Mouse (Mus musculus): ENCODE measurements around the gene Lrp3. TPM values are rescaled to one million over a fixed set of nuclear protein-coding genes. Genes with fewer than 3 reads are reported as not detected.
A peak's percentile ranks its signal among the peaks of the same experiment; 100 is the strongest.

The Lrp3 gene
- polyA plus RNA-seq, 1 experiment from 2014 or later: 21.4 TPM

DNA sequence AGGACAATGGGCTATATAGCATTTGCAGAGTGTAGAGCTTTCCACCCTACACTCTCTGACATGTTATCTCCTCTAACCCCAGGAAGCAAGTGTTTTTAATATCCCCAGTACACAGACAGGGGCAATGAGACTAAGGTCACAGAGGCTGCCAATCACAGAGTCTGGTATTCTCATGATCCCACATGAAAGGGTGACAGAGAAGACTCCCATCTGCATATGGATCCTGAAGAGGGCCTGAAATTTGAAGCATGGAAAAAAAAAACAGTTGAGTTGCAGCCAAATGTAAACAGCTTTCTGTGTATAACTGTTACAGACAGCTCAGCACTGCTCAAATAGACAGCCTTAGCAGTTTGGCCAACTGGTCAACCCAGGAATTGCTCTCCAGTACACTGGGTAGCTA is 15.5 kb downstream of the Lrp3 start:
- no peak overlapping the region for H3K9ac ChIP-seq (ENCODE audit: low read length)
- H3K4me3 ChIP-seq (ENCODE audit: low read depth, low read length): no peak overlapping the region
- no peaks in the 10 kb centered on the region for H3K9me3 ChIP-seq (replicated peaks; ENCODE audit: control insufficient read depth, low read length)
- no peaks in the 10 kb centered on the region for H3K27me3 ChIP-seq (replicated peaks; ENCODE audit: control insufficient read depth, insufficient read depth, low read length)
- H3K36me3 ChIP-seq (ENCODE audit: control insufficient read depth, insufficient read depth, low read length): peaks cover 56% of the 10 kb centered on the region
- DNase-seq (ENCODE audit: low spot score): no peak
- H3K4me2 ChIP-seq (ENCODE audit: low read length): no peak overlapping the region
- no peaks in the 10 kb centered on the region for H3K4me1 ChIP-seq (ENCODE audit: control insufficient read depth, insufficient read depth, low read length)
- no peak for ATAC-seq
- H3K27ac ChIP-seq (ENCODE audit: low read depth, low read length): no peak overlapping the region

DNA sequence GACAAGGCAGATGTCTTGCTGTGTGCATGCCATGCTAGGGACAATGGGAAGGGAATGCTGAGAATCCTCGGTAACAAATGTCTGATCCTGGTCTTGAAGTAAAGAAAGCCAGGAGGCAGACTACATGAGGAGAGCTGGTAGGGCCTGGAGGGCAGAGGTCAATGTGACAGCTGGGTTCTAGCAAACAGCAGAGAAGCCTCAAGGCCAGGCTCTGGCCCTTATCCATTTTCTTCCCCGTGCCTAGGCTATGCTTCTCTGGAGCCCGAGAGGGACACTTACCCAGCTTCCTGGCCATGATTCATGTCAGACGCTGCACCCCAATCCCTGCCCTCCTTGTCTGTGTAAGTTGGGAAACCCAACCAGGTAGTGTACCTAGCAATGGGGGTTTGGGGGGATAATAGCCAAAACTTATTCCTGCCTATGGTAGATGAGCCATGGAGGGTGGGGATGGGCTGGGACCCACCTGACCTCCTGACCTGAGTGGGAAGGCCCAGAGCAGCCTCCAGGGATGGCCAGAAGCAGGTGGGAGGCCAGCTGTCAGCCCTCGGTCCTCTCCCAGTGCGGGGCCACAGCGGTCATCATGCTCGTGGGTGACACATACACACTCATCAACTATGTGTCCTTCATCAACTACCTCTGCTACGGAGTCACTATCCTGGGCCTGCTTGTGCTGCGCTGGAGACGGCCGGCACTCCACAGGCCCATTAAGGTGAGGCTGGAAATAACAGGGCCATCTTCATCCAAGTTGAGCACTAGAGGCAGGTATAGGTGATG is 16.1 kb downstream of the Lrp3 start:
- no peaks in the 10 kb centered on the region for H3K9me3 ChIP-seq (replicated peaks; ENCODE audit: control insufficient read depth, low read length)
- no peak overlapping the region for H3K9ac ChIP-seq (ENCODE audit: low read length)
- no peak overlapping the region for H3K4me3 ChIP-seq (ENCODE audit: low read depth, low read length)
- H3K36me3 ChIP-seq (ENCODE audit: control insufficient read depth, insufficient read depth, low read length): peaks cover 50% of the 10 kb centered on the region
- 0 out of 2 replicates have a peak, but pooled peaks have one; percentile 8 for ATAC-seq
- H3K27ac ChIP-seq (ENCODE audit: low read depth, low read length): no peak overlapping the region
- no peaks in the 10 kb centered on the region for H3K4me1 ChIP-seq (ENCODE audit: control insufficient read depth, insufficient read depth, low read length)
- H3K27me3 ChIP-seq (replicated peaks; ENCODE audit: control insufficient read depth, insufficient read depth, low read length): no peaks in the 10 kb centered on the region
- WGBS: 97% methylated on average over 12 of the region's 12 CpGs
- H3K4me2 ChIP-seq (ENCODE audit: low read length): no peak overlapping the region
- no peak for DNase-seq (ENCODE audit: low spot score)

DNA sequence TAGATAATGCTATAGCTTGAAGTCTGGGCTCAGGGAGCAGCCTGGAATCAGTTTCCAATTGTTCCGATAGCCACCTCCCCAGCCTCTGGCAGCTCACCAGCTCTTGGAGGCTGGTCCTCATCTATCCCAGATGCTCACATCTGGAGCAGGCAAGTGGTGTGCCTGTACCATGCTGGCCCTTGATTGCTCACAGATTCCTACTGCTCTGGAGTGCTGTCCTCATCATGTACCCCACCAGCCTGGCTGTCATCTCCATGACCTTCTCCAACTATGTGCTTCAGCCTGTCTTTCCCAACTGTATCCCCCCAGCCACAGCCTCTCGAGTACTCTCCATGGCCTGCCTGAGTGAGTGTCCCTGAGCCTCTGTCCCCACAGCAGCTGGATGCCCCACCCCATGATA is 18.3 kb downstream of the Lrp3 start:
- no peak for ATAC-seq

DNA sequence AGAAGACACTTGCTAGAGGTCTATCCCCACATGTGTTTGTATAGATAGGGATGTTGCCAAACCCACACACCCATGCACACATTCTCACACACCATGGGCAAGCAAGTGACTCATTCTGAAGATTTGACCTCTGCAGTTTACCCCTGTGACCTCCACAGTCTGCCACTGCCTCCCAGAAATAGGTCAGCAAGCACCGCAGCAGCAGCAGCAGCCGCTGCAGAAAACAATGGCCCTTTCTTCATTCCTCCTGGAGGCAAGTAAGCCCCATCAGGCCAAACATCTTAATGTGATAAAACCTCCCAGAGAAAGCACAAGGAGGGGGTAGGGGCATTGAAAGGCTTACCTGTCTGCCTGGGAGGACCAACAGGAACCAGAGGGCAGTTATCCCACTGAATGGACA is 24.0 kb downstream of the Lrp3 start:
- Histone ChIP-seq H3K9ac (ENCODE audit: low read length) (no peak overlapping the region), H3K9me3 (replicated peaks; ENCODE audit: control insufficient read depth, low read length) (no peaks in the 10 kb centered on the region), H3K36me3 (ENCODE audit: control insufficient read depth, insufficient read depth, low read length) (no peaks in the 10 kb centered on the region), H3K4me3 (ENCODE audit: low read depth, low read length) (no peak overlapping the region), H3K27ac (ENCODE audit: low read depth, low read length) (no peak overlapping the region), H3K4me1 (ENCODE audit: control insufficient read depth, insufficient read depth, low read length) (peaks cover 1% of the 10 kb centered on the region), H3K27me3 (replicated peaks; ENCODE audit: control insufficient read depth, insufficient read depth, low read length) (peaks cover 15% of the 10 kb centered on the region), H3K4me2 (ENCODE audit: low read length) (no peak overlapping the region)
- 3% methylated on average over 2 of the region's 2 CpGs for WGBS
- DNase-seq (ENCODE audit: low spot score) (no peak), ATAC-seq (no peak)

More for the DNA sequence above, 18.3 kb downstream of the Lrp3 start:
- H3K27ac ChIP-seq (ENCODE audit: low read depth, low read length): no peak overlapping the region
- no peak overlapping the region for H3K9ac ChIP-seq (ENCODE audit: low read length)
- no peaks in the 10 kb centered on the region for H3K4me1 ChIP-seq (ENCODE audit: control insufficient read depth, insufficient read depth, low read length)
- peaks cover 29% of the 10 kb centered on the region for H3K36me3 ChIP-seq (ENCODE audit: control insufficient read depth, insufficient read depth, low read length)
- H3K27me3 ChIP-seq (replicated peaks; ENCODE audit: control insufficient read depth, insufficient read depth, low read length): no peaks in the 10 kb centered on the region
- H3K4me2 ChIP-seq (ENCODE audit: low read length): no peak overlapping the region
- 90% methylated on average over 2 of the region's 2 CpGs for WGBS
- no peaks in the 10 kb centered on the region for H3K9me3 ChIP-seq (replicated peaks; ENCODE audit: control insufficient read depth, low read length)
- DNase-seq (ENCODE audit: low spot score): no peak
- no peak overlapping the region for H3K4me3 ChIP-seq (ENCODE audit: low read depth, low read length)

DNA sequence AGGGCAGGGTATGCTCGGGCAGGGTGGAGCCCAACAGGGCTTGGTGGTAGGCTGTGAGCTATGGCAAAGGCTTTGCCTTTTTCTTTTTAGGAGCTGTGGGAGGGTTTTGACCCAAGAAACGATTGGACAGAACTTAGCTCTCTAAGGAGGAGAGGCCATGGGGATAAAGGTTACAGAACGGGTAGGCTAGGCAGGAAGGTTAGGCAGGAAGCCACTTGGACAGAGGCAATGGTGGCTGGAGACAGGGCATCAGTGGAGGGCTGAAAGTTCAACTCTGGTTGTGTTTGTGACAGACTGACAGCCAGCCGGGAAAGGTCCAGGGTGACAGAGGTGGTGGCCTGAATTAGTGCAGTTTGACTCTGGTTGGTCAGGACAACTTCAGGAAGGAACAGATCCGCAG is 25.6 kb downstream of the Lrp3 start:
- Histone ChIP-seq H3K9ac (ENCODE audit: low read length) (no peak overlapping the region), H3K9me3 (replicated peaks; ENCODE audit: control insufficient read depth, low read length) (no peaks in the 10 kb centered on the region), H3K36me3 (ENCODE audit: control insufficient read depth, insufficient read depth, low read length) (no peaks in the 10 kb centered on the region), H3K27ac (ENCODE audit: low read depth, low read length) (no peak overlapping the region), H3K4me1 (ENCODE audit: control insufficient read depth, insufficient read depth, low read length) (peaks cover 10% of the 10 kb centered on the region), H3K4me2 (ENCODE audit: low read length) (no peak overlapping the region), H3K27me3 (replicated peaks; ENCODE audit: control insufficient read depth, insufficient read depth, low read length) (peaks cover 29% of the 10 kb centered on the region), H3K4me3 (ENCODE audit: low read depth, low read length) (no peak overlapping the region)
- 70% methylated on average over 5 of the region's 5 CpGs for WGBS
- DNase-seq (ENCODE audit: low spot score) (no peak), ATAC-seq (no peak)

DNA sequence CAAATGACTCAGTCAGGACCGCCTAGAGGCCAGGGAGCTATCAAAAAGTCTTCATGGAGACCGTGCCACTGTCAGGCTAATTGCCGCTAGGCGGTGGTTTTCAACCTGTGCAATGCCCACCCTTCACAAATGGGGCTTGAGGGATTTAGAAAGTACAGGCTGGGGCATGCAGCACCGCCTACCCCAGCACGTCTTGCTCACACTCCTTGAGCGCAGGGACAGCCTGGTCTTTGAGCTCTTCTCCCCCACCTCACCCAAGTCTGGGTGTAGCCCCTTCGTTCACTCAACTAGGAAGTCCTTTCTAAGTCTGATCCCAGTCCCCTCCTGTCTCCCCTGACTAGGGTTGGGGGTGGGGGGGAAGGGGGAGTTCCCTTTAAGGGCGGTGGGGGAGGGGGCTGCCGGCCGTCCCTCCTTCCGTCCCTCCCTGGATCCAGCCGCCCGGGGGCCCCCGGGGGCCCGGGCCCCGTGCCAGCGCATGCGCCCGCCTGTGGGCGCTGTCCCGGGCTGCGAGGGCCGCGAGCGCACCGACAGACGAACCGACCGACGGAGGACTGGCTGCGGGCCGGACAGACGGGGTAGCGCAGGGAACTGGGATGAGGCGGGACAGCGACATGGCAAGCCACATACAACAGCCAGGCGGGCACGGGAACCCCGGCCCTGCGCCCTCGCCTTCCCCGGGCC is 29.3 kb downstream of the Lrp3 start, which contains the start of gene Slc7a10:
TSS of gene Slc7a10 (plus strand) at position 497 of the 681 bp plus-strand sequence.
- DNase-seq (ENCODE audit: low spot score): peak; percentile 30

DNA sequence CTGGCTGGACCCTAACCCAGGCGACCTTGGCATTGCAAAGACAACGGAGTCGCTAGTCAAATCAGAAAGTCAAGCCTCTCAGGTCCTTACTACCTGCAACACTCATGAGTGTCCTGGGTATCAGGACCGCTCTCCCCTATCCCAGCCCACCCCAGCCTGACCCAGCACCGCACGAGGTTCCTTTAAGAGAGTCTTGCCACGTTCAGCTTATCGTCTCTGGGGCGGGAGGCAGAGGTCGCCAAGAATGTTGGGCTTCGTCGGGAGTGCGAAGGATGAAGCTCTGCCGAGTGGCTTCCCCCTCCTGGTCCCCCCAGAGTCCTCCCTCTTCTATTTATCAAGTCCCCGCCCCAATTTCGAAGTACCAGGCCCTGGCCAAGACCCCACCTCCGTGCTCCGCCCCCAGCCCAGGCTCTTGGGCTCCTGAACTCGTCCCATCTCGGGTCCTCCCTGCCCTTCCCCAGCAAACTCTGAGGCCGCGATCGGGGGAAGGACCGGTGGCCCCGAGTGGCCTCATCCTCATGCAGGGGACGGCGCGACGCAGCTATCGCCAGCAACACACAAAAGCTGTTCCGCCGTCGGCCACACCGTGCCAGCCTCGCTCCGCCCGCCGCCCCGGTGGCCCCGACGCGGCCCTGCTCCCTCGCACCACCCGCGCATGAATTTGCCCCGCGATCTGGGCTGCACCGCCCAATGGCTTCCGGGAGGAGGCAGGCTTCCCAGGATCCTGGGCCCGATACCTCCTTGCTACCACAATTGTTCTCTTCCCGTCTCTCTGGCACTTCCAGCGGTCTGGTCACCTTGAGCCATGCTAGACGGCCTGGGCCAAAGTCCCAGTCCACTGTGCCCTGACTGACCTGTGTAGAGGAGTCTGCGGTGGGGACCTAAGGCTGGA is 30.2 kb downstream of the Lrp3 start:
- Histone ChIP-seq H3K27me3 (replicated peaks; ENCODE audit: control insufficient read depth, insufficient read depth, low read length) (peaks cover 35% of the 10 kb centered on the region), H3K27ac (ENCODE audit: low read depth, low read length) (no peak overlapping the region), H3K4me1 (ENCODE audit: control insufficient read depth, insufficient read depth, low read length) (peaks cover 10% of the 10 kb centered on the region), H3K9ac (ENCODE audit: low read length) (peak overlapping the region; percentile 43; the same call in 1 of the 2 replicates), H3K4me3 (ENCODE audit: low read depth, low read length) (peak overlapping the region; percentile 32), H3K4me2 (ENCODE audit: low read length) (peak overlapping the region; percentile 60), H3K36me3 (ENCODE audit: control insufficient read depth, insufficient read depth, low read length) (no peaks in the 10 kb centered on the region), H3K9me3 (replicated peaks; ENCODE audit: control insufficient read depth, low read length) (0 out of 2 replicates have a peak, but pooled peaks cover 3% of the 10 kb centered on the region)
- peak; percentile 70 for ATAC-seq
- DNase-seq (ENCODE audit: low spot score): peak; percentile 51
- WGBS: 2% methylated on average over 53 of the region's 54 CpGs

More for the DNA sequence above, 29.3 kb downstream of the Lrp3 start, which contains the start of gene Slc7a10:
- ATAC-seq: peak; percentile 38
- H3K4me3 ChIP-seq (ENCODE audit: low read depth, low read length): peak within 1 kb of the TSS; percentile 32
- H3K27me3 ChIP-seq (replicated peaks; ENCODE audit: control insufficient read depth, insufficient read depth, low read length): peaks cover 35% of the 10 kb centered on the region
- 0 out of 2 replicates have a peak, but pooled peaks cover 3% of the 10 kb centered on the region for H3K9me3 ChIP-seq (replicated peaks; ENCODE audit: control insufficient read depth, low read length)
- H3K9ac ChIP-seq (ENCODE audit: low read length): peak within 1 kb of the TSS; percentile 50
- WGBS: under 1% methylated on average over 36 of the region's 43 CpGs
- H3K27ac ChIP-seq (ENCODE audit: low read depth, low read length): no peak within 1 kb of the TSS
- no peaks in the 10 kb centered on the region for H3K36me3 ChIP-seq (ENCODE audit: control insufficient read depth, insufficient read depth, low read length)
- peaks cover 10% of the 10 kb centered on the region for H3K4me1 ChIP-seq (ENCODE audit: control insufficient read depth, insufficient read depth, low read length)
- H3K4me2 ChIP-seq (ENCODE audit: low read length): peak within 1 kb of the TSS; percentile 60

DNA sequence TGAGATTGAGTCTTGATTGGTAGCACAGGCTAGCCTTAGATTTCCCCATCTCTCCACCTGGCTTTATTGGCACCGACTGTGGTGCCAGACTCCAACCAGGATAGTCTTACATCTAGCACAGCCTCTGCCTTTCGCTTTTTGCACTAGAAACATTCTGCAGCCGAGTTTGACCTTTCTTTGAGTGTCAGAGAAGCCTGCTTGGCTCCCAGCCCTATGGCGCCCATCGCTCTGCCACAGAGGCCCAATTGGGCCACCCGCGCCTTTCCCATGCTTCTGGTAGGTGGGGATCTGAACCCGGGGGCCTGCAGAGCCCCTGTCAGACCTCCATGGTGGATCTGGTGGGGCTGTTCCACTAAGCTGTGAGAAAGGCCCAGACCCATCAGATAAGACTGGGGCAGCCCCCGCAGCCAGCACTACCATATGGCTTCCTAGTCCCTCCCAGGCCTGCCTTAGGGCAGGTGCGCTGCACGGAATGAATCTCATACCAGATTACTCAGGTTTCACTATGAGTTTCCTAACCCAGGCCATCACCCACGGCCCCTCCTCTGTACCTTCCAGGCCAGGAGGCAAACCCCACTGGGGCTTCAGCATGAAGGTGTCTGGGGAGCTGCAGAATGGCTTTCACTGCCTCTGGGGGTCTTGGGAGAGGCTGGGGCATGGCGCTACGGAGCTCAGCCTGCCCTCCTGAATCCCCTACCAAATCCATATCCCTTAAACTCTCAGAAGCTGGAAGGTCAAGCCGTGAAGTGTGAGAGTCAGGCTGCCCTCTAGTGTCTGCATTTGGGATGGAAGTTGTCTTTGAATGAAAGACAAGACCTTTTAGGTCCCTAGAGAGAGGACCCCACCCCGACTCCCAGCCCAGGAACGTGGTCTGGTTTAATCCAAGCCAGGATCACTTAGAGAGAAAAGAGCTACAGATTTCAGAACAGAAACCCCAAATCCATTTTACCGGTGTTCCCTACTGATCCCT is 38.6 kb downstream of the Lrp3 start:
- WGBS: 54% methylated on average over 18 of the region's 18 CpGs
- no peaks in the 10 kb centered on the region for H3K4me1 ChIP-seq (ENCODE audit: control insufficient read depth, insufficient read depth, low read length)
- DNase-seq (ENCODE audit: low spot score) (peak; percentile 57), ATAC-seq (no peak)
- H3K4me3 ChIP-seq (ENCODE audit: low read depth, low read length): no peak overlapping the region
- H3K4me2 ChIP-seq (ENCODE audit: low read length): no peak overlapping the region
- no peak overlapping the region for H3K27ac ChIP-seq (ENCODE audit: low read depth, low read length)
- no peaks in the 10 kb centered on the region for H3K27me3 ChIP-seq (replicated peaks; ENCODE audit: control insufficient read depth, insufficient read depth, low read length)
- H3K9me3 ChIP-seq (replicated peaks; ENCODE audit: control insufficient read depth, low read length): no peaks in the 10 kb centered on the region
- no peaks in the 10 kb centered on the region for H3K36me3 ChIP-seq (ENCODE audit: control insufficient read depth, insufficient read depth, low read length)
- H3K9ac ChIP-seq (ENCODE audit: low read length): no peak overlapping the region

Data from forebrain, embryonic 14.5 days (tissue).